Mouse (Mus musculus) gastrocnemius, postnatal 36 days (tissue): ENCODE results near the gene Gm13178. TPM values are rescaled to one million over a fixed set of nuclear protein-coding genes. Genes with fewer than 3 reads are reported as not detected.

Experiments
- DNase-seq, 2 experiments: peaks; one replicate each; pipeline ENCODE4 v3.0.0; 2022
- intact Hi-C: fragments of 180-260 bp; cut with DNase I; formaldehyde crosslinking; loops from one replicate; pipeline ENCODE4 v1.15.1; 2025
- long read RNA-seq, 2 experiments: library from polyadenylated mRNA; stranded (forward); transcript quantifications; one replicate each; pipeline ENCODE4 v2.0.0; 2021
- total RNA-seq, 2 experiments: library from RNA; stranded (reverse); gene quantifications; 2 replicates each; pipeline ENCODE4 v1.2.3; 2021

Gene Gm13178
- total RNA-seq: not detected
- long read RNA-seq, experiment 1: 0 reads
- long read RNA-seq, experiment 2: 0 reads

- intact Hi-C loops: no loop called here
- DNase-seq: no peak
Measured at GRCm38 (mm10) chr4:144721304-144721703, at the start of gene Gm13178. Gene Gm13178 (minus strand): TSS chr4:144721404.

GRCm38 (mm10) chr4:144765722-144766121 lies 44.5 kb upstream of the Gm13178 start:
- peak in 1 of 2 experiments; percentile 9 for DNase-seq
- intact Hi-C loops: loop anchor here (5.0 kb wide), 1 partner anchor 112 kb away; no protein-coding TSS in a partner anchor

- intact Hi-C loops: no loop called here
- no peak for DNase-seq
Measured at GRCm38 (mm10) chr4:144749139-144749538, 27.9 kb upstream of the Gm13178 start.

GRCm38 (mm10) chr4:144719691-144720090 lies 1.5 kb downstream of the Gm13178 start:
- intact Hi-C loops: no loop called here
- no peak for DNase-seq

- intact Hi-C loops: no loop called here
Measured at GRCm38 (mm10) chr4:144718288-144718687, 2.9 kb downstream of the Gm13178 start.

GRCm38 (mm10) chr4:144686268-144686667 lies 34.9 kb downstream of the Gm13178 start, which contains the start of gene Gm436:
Gene Gm436 (minus strand): TSS chr4:144686368.
- intact Hi-C loops: no loop called here
- no peak for DNase-seq

More at GRCm38 (mm10) chr4:144718288-144718687, 2.9 kb downstream of the Gm13178 start:
- no peak for DNase-seq

Other genes starting within 250 kb of the Gm13178 start
- gene 9430007A20Rik, start 201.6 kb downstream of the Gm13178 start, total RNA-seq: not detected
- not detected for gene Gm13124, start 156.3 kb downstream of the Gm13178 start, total RNA-seq
- not detected for gene Aadacl4, start 107.7 kb downstream of the Gm13178 start, total RNA-seq
- gene Gm436, start 35.0 kb downstream of the Gm13178 start, total RNA-seq: not detected
- gene Gm438, start 65.2 kb upstream of the Gm13178 start, total RNA-seq: not detected
- gene Dhrs3, start 171.4 kb upstream of the Gm13178 start, total RNA-seq: 10 to 100 TPM; 30.4 to 45.8 TPM